ENCODE assay signal across 10 mouse cellular contexts in genomic region chr2:144740577-144740997, GRCm38 (mm10).
DNase-seq lines count a peak whose midpoint lies in the region; ATAC-seq lines count a peak whose summit lies in the region.
"Had no signal": no experiment of that assay in that cellular context is flagged by ENCODE, and none has a peak within 500 bp of the region (broad histone marks: within the 10 kb centered on the region; RNA-seq: fewer than 3 reads in every experiment).

No protein-coding gene starts in this region.

- H3K9ac ChIP-seq in neural tube, embryonic 15.5 days (replicated peaks): no peak overlapping the region
- H3K9ac ChIP-seq in midbrain, embryonic 16.5 days (ENCODE audit: low read depth, low read length): no peak overlapping the region
- H3K9ac ChIP-seq: heart, embryonic 15.5 days; liver, embryonic 12.5 days had no signal

- H3K4me1 ChIP-seq in neural tube, embryonic 15.5 days: no peaks in the 10 kb centered on the region
- no peaks in the 10 kb centered on the region for H3K4me1 ChIP-seq in midbrain, embryonic 16.5 days (ENCODE audit: control insufficient read depth, insufficient read depth, low read length)
- H3K4me1 ChIP-seq: liver, embryonic 12.5 days had no signal

- no peak overlapping the region for H3K4me2 ChIP-seq in neural tube, embryonic 15.5 days
- H3K4me2 ChIP-seq in midbrain, embryonic 16.5 days (ENCODE audit: low read length): no peak overlapping the region
- H3K4me2 ChIP-seq: heart, embryonic 15.5 days; liver, embryonic 12.5 days had no signal

- 81% methylated on average over 6 of the region's 6 CpGs for WGBS in neural tube, embryonic 15.5 days
- WGBS in midbrain, embryonic 16.5 days: 75% methylated on average over 6 of the region's 6 CpGs

- H3K9me3 ChIP-seq in neural tube, embryonic 15.5 days (replicated peaks): no peaks in the 10 kb centered on the region
- no peaks in the 10 kb centered on the region for H3K9me3 ChIP-seq in midbrain, embryonic 16.5 days (replicated peaks; ENCODE audit: control insufficient read depth, low read length, poor library complexity, severe bottlenecking)
- H3K9me3 ChIP-seq: heart, embryonic 15.5 days; liver, embryonic 12.5 days had no signal

- DNase-seq in adrenal gland, postnatal 25 days: peak; percentile 24
- DNase-seq in adrenal gland, postnatal 4 days (ENCODE audit: low spot score in 2 of 2): no peak
- peak; percentile 56 for DNase-seq in urinary bladder, postnatal 14 days (ENCODE audit: low spot score)
- no peak for DNase-seq in urinary bladder, postnatal 10 days (ENCODE audit: low spot score)
- peak; percentile 52 to 58 for DNase-seq in kidney, postnatal 4 days
- DNase-seq in frontal cortex, postnatal 25 days (ENCODE audit: low spot score in 2 of 2): no peak

- no peaks in the 10 kb centered on the region for H3K27me3 ChIP-seq in neural tube, embryonic 15.5 days (replicated peaks)
- no peaks in the 10 kb centered on the region for H3K27me3 ChIP-seq in midbrain, embryonic 16.5 days (ENCODE audit: control insufficient read depth, insufficient read depth, low read depth, low read length)
- H3K27me3 ChIP-seq: heart, embryonic 15.5 days; liver, embryonic 12.5 days had no signal

- no peak overlapping the region for H3K27ac ChIP-seq in neural tube, embryonic 15.5 days (replicated peaks)
- H3K27ac ChIP-seq in midbrain, embryonic 16.5 days (ENCODE audit: low read length): no peak overlapping the region
- H3K27ac ChIP-seq: heart, embryonic 15.5 days; liver, embryonic 12.5 days had no signal

- no peak overlapping the region for H3K4me3 ChIP-seq in neural tube, embryonic 15.5 days (replicated peaks)
- no peak overlapping the region for H3K4me3 ChIP-seq in midbrain, embryonic 16.5 days (ENCODE audit: low read depth, low read length)
- H3K4me3 ChIP-seq: heart, embryonic 15.5 days; liver, embryonic 12.5 days had no signal

- no peaks in the 10 kb centered on the region for H3K36me3 ChIP-seq in neural tube, embryonic 15.5 days
- no peaks in the 10 kb centered on the region for H3K36me3 ChIP-seq in midbrain, embryonic 16.5 days (ENCODE audit: control insufficient read depth, insufficient read depth, low read length)
- H3K36me3 ChIP-seq: heart, embryonic 15.5 days; liver, embryonic 12.5 days had no signal

- no peak for ATAC-seq in neural tube, embryonic 15.5 days (ENCODE audit: low FRiP score)
- ATAC-seq in midbrain, embryonic 16.5 days: no peak
- ATAC-seq: liver, embryonic 12.5 days had no signal

Comparison
In these comparisons a context has a peak if more than half of its experiments do, and no peak if none do; other contexts are left out.
1. DNase-seq: peak in adrenal gland, postnatal 25 days (single experiment), urinary bladder, postnatal 14 days (single experiment) and kidney, postnatal 4 days (2 of 2); none in adrenal gland, postnatal 4 days (0 of 2), urinary bladder, postnatal 10 days (single experiment) and frontal cortex, postnatal 25 days (0 of 2).